Mouse (Mus musculus) C2C12 (cell line): Measurements from ENCODE around the gene Timeless.

ENCODE experiments used
- CEBPB ChIP-seq: IDR thresholded peaks from one replicate; pipeline ENCODE4 v1.6.1; 2011; ENCODE audit warnings: low read depth, mild to moderate bottlenecking, control low read depth, moderate library complexity
- CTCF ChIP-seq: IDR thresholded peaks from one replicate; pipeline ENCODE4 v1.5.1; 2011; ENCODE audit not compliant: control insufficient read depth, insufficient read depth, insufficient read length
- USF1 ChIP-seq: IDR thresholded peaks from one replicate; pipeline ENCODE4 v1.6.1; 2011; ENCODE audit warnings: low read depth, mild to moderate bottlenecking, control low read depth, moderate library complexity

GRCm38 (mm10) chr10:128208326-128208725, 23.5 kb upstream of the Timeless start:
- TF ChIP-seq CTCF (no peak), USF1 (no peak), CEBPB (no peak)
